Mouse (Mus musculus) forebrain, embryonic 14.5 days (tissue): ENCODE results near the gene Dnmt1. TPM values are rescaled to one million over a fixed set of nuclear protein-coding genes. Genes with fewer than 3 reads are reported as not detected.

Experiments
- ATAC-seq: fragments of 200-750 bp; cut with Nextera tagmentation; 2 replicates; pipeline ENCODE4 v1.8.0; 2017; ENCODE audit warnings: mild to moderate bottlenecking, moderate library complexity
- DNase-seq: peaks from one replicate; pipeline ENCODE4 v3.0.0-alpha.2; 2015; ENCODE audit warnings: low spot score
- H3K27ac ChIP-seq: fragments of 300-500 bp; sonication (generic); 2 replicates; pipeline ENCODE4 v1.5.1; 2014; ENCODE audit warnings: low read depth, mild to moderate bottlenecking, control low read depth, low read length, moderate library complexity
- H3K27me3 ChIP-seq: fragments of 300-500 bp; sonication (generic); replicated peaks from 2 replicates; pipeline ENCODE4 v1.6.1; 2014; ENCODE audit warnings: low read length, control low read depth, mixed read lengths; ENCODE audit not compliant: control insufficient read depth, insufficient read depth
- H3K36me3 ChIP-seq: fragments of 300-500 bp; sonication (generic); 2 replicates; pipeline ENCODE4 v1.6.1; 2014; ENCODE audit warnings: low read length, control low read depth; ENCODE audit not compliant: control insufficient read depth, insufficient read depth
- H3K4me1 ChIP-seq: fragments of 300-500 bp; sonication (generic); 2 replicates; pipeline ENCODE4 v1.6.1; 2014; ENCODE audit warnings: antibody characterized with exemption, low read length, control low read depth; ENCODE audit not compliant: control insufficient read depth, insufficient read depth
- H3K4me2 ChIP-seq: fragments of 300-500 bp; sonication (generic); 2 replicates; pipeline ENCODE4 v1.6.1; 2014; ENCODE audit warnings: mild to moderate bottlenecking, control low read depth, low read length
- H3K4me3 ChIP-seq: fragments of 300-500 bp; sonication (generic); 2 replicates; pipeline ENCODE4 v1.5.1; 2014; ENCODE audit warnings: low read depth, low read length, control low read depth
- H3K9ac ChIP-seq: fragments of 300-500 bp; sonication (generic); 2 replicates; pipeline ENCODE4 v1.6.1; 2014; ENCODE audit warnings: mild to moderate bottlenecking, low read length, control low read depth, moderate library complexity
- H3K9me3 ChIP-seq: fragments of 300-500 bp; sonication (generic); replicated peaks from 2 replicates; pipeline ENCODE4 v1.6.1; 2016; ENCODE audit warnings: low read length, control low read depth, mixed read lengths; ENCODE audit not compliant: control insufficient read depth
- WGBS: fragments of 180-500 bp; shearing (Covaris S2); extraction: QIAGEN DNeasy Blood & Tissue Kit; methylation state at CpG from one replicate; pipeline ENCODE4 v1.1.7; 2014; 5-methylcytosine and 5-hydroxymethylcytosine counted together
- polyA plus RNA-seq: library from polyadenylated mRNA; unstranded; fragments of >200 nt; fragmentation: Nextera tagmentation; extraction: Ambion mirVana; gene quantifications from 2 replicates; pipeline ENCODE4 v1.2.1, GENCODE M21; 2014

Dnmt1 gene
- polyA plus RNA-seq, 1 experiment from 2014 or later = 52.1 TPM

GRCm38 (mm10) chr9:20997065-20997464, 37.4 kb upstream of the Dnmt1 start:
- WGBS = 91% methylated on average over 8 of the region's 8 CpGs

GRCm38 (mm10) chr9:20995069-20995468, 35.4 kb upstream of the Dnmt1 start:
- no peaks in the 10 kb centered on the region for H3K9me3 ChIP-seq
- WGBS = 51% methylated on average over 3 of the region's 3 CpGs
- H3K36me3 ChIP-seq = no peaks in the 10 kb centered on the region
- no peak overlapping the region for H3K4me3 ChIP-seq
- DNase-seq (no peak), ATAC-seq (no peak)
- no peaks in the 10 kb centered on the region for H3K27me3 ChIP-seq
- H3K4me1 ChIP-seq = no peaks in the 10 kb centered on the region
- no peak overlapping the region for H3K9ac ChIP-seq
- H3K4me2 ChIP-seq = no peak overlapping the region
- H3K27ac ChIP-seq = no peak overlapping the region

More at GRCm38 (mm10) chr9:20997065-20997464, 37.4 kb upstream of the Dnmt1 start:
- DNase-seq (no peak), ATAC-seq (no peak)
- no peak overlapping the region for H3K4me3 ChIP-seq
- H3K4me2 ChIP-seq = no peak overlapping the region
- no peaks in the 10 kb centered on the region for H3K27me3 ChIP-seq
- no peaks in the 10 kb centered on the region for H3K36me3 ChIP-seq
- no peak overlapping the region for H3K9ac ChIP-seq
- no peak overlapping the region for H3K27ac ChIP-seq
- no peaks in the 10 kb centered on the region for H3K9me3 ChIP-seq
- H3K4me1 ChIP-seq = no peaks in the 10 kb centered on the region

GRCm38 (mm10) chr9:20993165-20993898, 33.6 kb upstream of the Dnmt1 start:
- Histone ChIP-seq H3K27ac (no peak overlapping the region), H3K9me3 (no peaks in the 10 kb centered on the region), H3K27me3 (no peaks in the 10 kb centered on the region), H3K4me2 (no peak overlapping the region), H3K4me3 (no peak overlapping the region), H3K36me3 (no peaks in the 10 kb centered on the region), H3K4me1 (no peaks in the 10 kb centered on the region), H3K9ac (no peak overlapping the region)
- ATAC-seq = no peak
- DNase-seq = no peak
- 57% methylated on average over 5 of the region's 5 CpGs for WGBS

GRCm38 (mm10) chr9:20991587-20991986, 31.9 kb upstream of the Dnmt1 start:
- Histone ChIP-seq H3K9ac (no peak overlapping the region), H3K4me2 (no peak overlapping the region), H3K4me3 (no peak overlapping the region), H3K36me3 (no peaks in the 10 kb centered on the region), H3K27me3 (no peaks in the 10 kb centered on the region), H3K4me1 (no peaks in the 10 kb centered on the region), H3K9me3 (no peaks in the 10 kb centered on the region), H3K27ac (no peak overlapping the region)
- DNase-seq (no peak), ATAC-seq (no peak)
- 92% methylated on average over 4 of the region's 4 CpGs for WGBS

- 4% methylated on average over 10 of the region's 10 CpGs for WGBS
- no peak for ATAC-seq
- no peak overlapping the region for H3K4me3 ChIP-seq
- no peaks in the 10 kb centered on the region for H3K36me3 ChIP-seq
- H3K27ac ChIP-seq = no peak overlapping the region
- no peak for DNase-seq
- H3K4me2 ChIP-seq = no peak overlapping the region
- H3K27me3 ChIP-seq = no peaks in the 10 kb centered on the region
- H3K9ac ChIP-seq = peak overlapping the region; percentile 0; the same call in 1 of the 2 replicates
- H3K9me3 ChIP-seq = no peaks in the 10 kb centered on the region
- no peaks in the 10 kb centered on the region for H3K4me1 ChIP-seq
These were observed 31.2 kb upstream of the Dnmt1 start for GRCm38 (mm10) chr9:20990861-20991260.

- ATAC-seq (no peak), DNase-seq (no peak)
- H3K4me1 ChIP-seq = no peaks in the 10 kb centered on the region
- no peak overlapping the region for H3K9ac ChIP-seq
- no peak overlapping the region for H3K27ac ChIP-seq
- H3K27me3 ChIP-seq = no peaks in the 10 kb centered on the region
- no peaks in the 10 kb centered on the region for H3K9me3 ChIP-seq
- H3K36me3 ChIP-seq = no peaks in the 10 kb centered on the region
- WGBS = 14% methylated on average over 7 of the region's 7 CpGs
- H3K4me2 ChIP-seq = no peak overlapping the region
- H3K4me3 ChIP-seq = no peak overlapping the region
These were observed 28.3 kb upstream of the Dnmt1 start for GRCm38 (mm10) chr9:20987953-20988352.

GRCm38 (mm10) chr9:20986952-20987686, 27.4 kb upstream of the Dnmt1 start:
- DNase-seq (no peak), ATAC-seq (no peak)
- no peaks in the 10 kb centered on the region for H3K27me3 ChIP-seq
- H3K4me3 ChIP-seq = no peak overlapping the region
- no peaks in the 10 kb centered on the region for H3K9me3 ChIP-seq
- H3K4me2 ChIP-seq = no peak overlapping the region
- no peak overlapping the region for H3K9ac ChIP-seq
- WGBS = 65% methylated on average over 15 of the region's 15 CpGs
- H3K36me3 ChIP-seq = no peaks in the 10 kb centered on the region
- H3K27ac ChIP-seq = no peak overlapping the region
- H3K4me1 ChIP-seq = no peaks in the 10 kb centered on the region

- Histone ChIP-seq H3K27ac (no peak overlapping the region), H3K27me3 (no peaks in the 10 kb centered on the region), H3K36me3 (no peaks in the 10 kb centered on the region), H3K9ac (no peak overlapping the region), H3K4me1 (no peaks in the 10 kb centered on the region), H3K4me2 (no peak overlapping the region), H3K4me3 (no peak overlapping the region), H3K9me3 (no peaks in the 10 kb centered on the region)
- WGBS = 78% methylated on average over 5 of the region's 5 CpGs
- ATAC-seq (no peak), DNase-seq (no peak)
These were observed 23.5 kb upstream of the Dnmt1 start for GRCm38 (mm10) chr9:20983169-20983568.

GRCm38 (mm10) chr9:20982171-20982570, 22.5 kb upstream of the Dnmt1 start:
- no peak for ATAC-seq
- Histone ChIP-seq H3K9me3 (no peaks in the 10 kb centered on the region), H3K36me3 (no peaks in the 10 kb centered on the region), H3K27ac (no peak overlapping the region), H3K4me3 (no peak overlapping the region), H3K4me1 (no peaks in the 10 kb centered on the region), H3K4me2 (no peak overlapping the region), H3K9ac (no peak overlapping the region), H3K27me3 (no peaks in the 10 kb centered on the region)
- WGBS = 65% methylated on average over 3 of the region's 3 CpGs
- DNase-seq = no peak
